Mouse (Mus musculus): ENCODE measurements at regions not wholly inside any gene's neighbourhood (a gene's known extent, or its start where the extent isn't known, plus 50 kb on each side); places are given as distances from the start of the nearest gene placed in this dataset.

DNA sequence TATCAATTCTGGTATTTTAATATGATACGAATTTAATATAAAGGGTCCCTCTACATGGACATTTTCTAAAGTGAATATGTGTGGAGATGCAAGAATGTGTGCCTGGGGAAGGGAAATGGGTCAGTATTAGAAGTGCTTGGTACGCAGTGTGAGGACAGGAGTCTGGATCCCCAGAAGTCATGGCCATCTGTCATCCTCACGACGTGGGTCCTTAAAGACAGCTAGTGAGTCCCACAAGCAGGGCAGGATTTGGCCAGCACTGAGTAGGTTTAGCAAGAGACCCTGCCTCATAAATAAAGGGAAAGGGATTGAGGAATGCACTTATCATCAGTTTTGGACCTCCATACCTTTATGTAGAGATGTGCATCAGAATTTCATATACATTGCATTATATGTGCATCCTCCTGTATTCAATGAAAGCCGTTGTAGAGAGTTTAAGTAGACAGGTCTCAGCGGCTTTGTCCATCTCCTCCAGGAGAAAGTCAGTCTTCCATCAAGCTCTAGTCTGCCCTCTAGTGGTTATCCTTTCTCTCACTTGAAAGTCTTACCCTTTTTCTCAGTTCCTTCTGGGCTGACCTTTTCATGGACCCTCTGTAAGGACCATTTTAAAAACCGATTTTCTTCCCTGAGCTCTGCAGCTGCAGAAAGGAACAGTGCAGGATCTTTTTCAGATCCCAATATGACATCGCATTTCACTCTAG lies 434.0 kb upstream of the Apob start:
- no peak for TF ChIP-seq POLR2A (IDR thresholded peaks at IDR 0.05; ENCODE audit: control insufficient read depth, low read depth, low read length)
- no peak for TF ChIP-seq CTCF (IDR thresholded peaks at IDR 0.05; ENCODE audit: control insufficient read depth, insufficient read depth, insufficient replicate concordance, low read depth, low read length)

All from testis, adult 2 months (tissue).